Mouse (Mus musculus) gastrocnemius, adult 8-10 months (tissue): Measurements from ENCODE around the gene Cers3. TPM values are rescaled to one million over a fixed set of nuclear protein-coding genes. Genes with fewer than 3 reads are reported as not detected.

ENCODE experiments used
- DNase-seq, 2 experiments: peaks; one replicate each; pipeline ENCODE4 v3.0.0; 2022; ENCODE audit warnings: low spot score in 2 of 2
- total RNA-seq, 4 experiments: library from RNA; stranded (reverse); gene quantifications; 2 replicates each; pipeline ENCODE4 v1.2.4; 2022

Gene Cers3
- total RNA-seq, 4 experiments from 2014 or later = 0.25 to 0.51 TPM; not detected in 2

GRCm38 (mm10) chr7:66779944-66780942, 36.9 kb downstream of the Cers3 start:
- no peak for DNase-seq

GRCm38 (mm10) chr7:66786476-66786875, 43.2 kb downstream of the Cers3 start:
- no peak for DNase-seq

GRCm38 (mm10) chr7:66787816-66788215, 44.5 kb downstream of the Cers3 start:
- DNase-seq = no peak

- no peak for DNase-seq
Observed at GRCm38 (mm10) chr7:66789860-66790748, 46.8 kb downstream of the Cers3 start.

GRCm38 (mm10) chr7:66791022-66791421, 47.7 kb downstream of the Cers3 start:
- DNase-seq = no peak

- DNase-seq = no peak
Observed at GRCm38 (mm10) chr7:66796909-66797308, 53.6 kb downstream of the Cers3 start.

- no peak for DNase-seq
Observed at GRCm38 (mm10) chr7:66797345-66797744, 54.0 kb downstream of the Cers3 start.

- DNase-seq = no peak
Observed at GRCm38 (mm10) chr7:66798826-66799225, 55.5 kb downstream of the Cers3 start.

GRCm38 (mm10) chr7:66800784-66801183, 57.5 kb downstream of the Cers3 start:
- DNase-seq = no peak

GRCm38 (mm10) chr7:66801785-66802184, 58.5 kb downstream of the Cers3 start:
- peak; percentile 25 to 63 for DNase-seq

- no peak for DNase-seq
Observed at GRCm38 (mm10) chr7:66803798-66804197, 60.5 kb downstream of the Cers3 start.

- no peak for DNase-seq
Observed at GRCm38 (mm10) chr7:66806801-66807200, 63.5 kb downstream of the Cers3 start.

GRCm38 (mm10) chr7:66810436-66810835, 67.1 kb downstream of the Cers3 start:
- no peak for DNase-seq

- no peak for DNase-seq
Observed at GRCm38 (mm10) chr7:66811294-66811693, 68.0 kb downstream of the Cers3 start.

GRCm38 (mm10) chr7:66812289-66812688, 69.0 kb downstream of the Cers3 start:
- DNase-seq = no peak

- no peak for DNase-seq
Observed at GRCm38 (mm10) chr7:66812737-66813136, 69.4 kb downstream of the Cers3 start.

- no peak for DNase-seq
Observed at GRCm38 (mm10) chr7:66813172-66813571, 69.9 kb downstream of the Cers3 start.

GRCm38 (mm10) chr7:66815526-66815925, 72.2 kb downstream of the Cers3 start:
- no peak for DNase-seq

GRCm38 (mm10) chr7:66820034-66820433, 76.7 kb downstream of the Cers3 start:
- DNase-seq = no peak

GRCm38 (mm10) chr7:66830803-66831202, 87.5 kb downstream of the Cers3 start:
- no peak for DNase-seq

- no peak for DNase-seq
Observed at GRCm38 (mm10) chr7:66831295-66831694, 88.0 kb downstream of the Cers3 start.

GRCm38 (mm10) chr7:66839463-66840007, 96.2 kb downstream of the Cers3 start, which contains the start of gene Adamts17:
Gene Adamts17 (plus strand): TSS chr7:66839735.
- peak; percentile 86 to 89 for DNase-seq
